Mouse (Mus musculus) small intestine, adult 2 months (tissue): ENCODE data around the gene Dnajc27.

Experiments
- CTCF ChIP-seq: fragments of 200-500 bp; IDR thresholded peaks from 2 replicates; pipeline ENCODE4 v1.5.1; 2012; ENCODE audit warnings: low read depth, mild to moderate bottlenecking, control low read depth, inconsistent platforms, low read length, moderate library complexity, mixed read lengths; ENCODE audit not compliant: insufficient replicate concordance, insufficient read length; ENCODE audit errors: extremely low read depth
- POLR2A ChIP-seq: fragments of 200-500 bp; IDR thresholded peaks from 2 replicates; pipeline ENCODE4 v1.6.1; 2012; ENCODE audit warnings: low read depth, mild to moderate bottlenecking, control low read depth, inconsistent platforms, low read length, moderate library complexity

DNA sequence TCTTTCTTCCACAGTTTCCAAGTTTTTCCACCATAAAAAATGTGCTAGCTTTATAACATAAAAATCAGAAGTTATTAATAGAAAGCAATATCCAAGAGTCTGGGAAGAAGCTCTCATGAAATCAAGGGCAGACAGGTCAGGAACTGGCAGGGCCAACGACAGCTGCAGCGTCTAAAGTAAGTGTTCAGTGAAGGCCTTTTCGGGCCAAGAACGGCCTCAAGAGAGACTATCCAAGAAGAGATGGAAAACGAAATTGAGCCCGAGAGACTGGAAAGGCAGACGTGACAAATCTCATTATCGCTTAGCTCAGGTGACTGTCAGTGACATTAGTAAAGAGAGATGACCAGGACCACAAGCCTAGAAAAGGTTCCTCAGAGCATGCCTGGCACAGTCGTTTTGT lies 24.1 kb upstream of the Dnajc27 start:
- TF ChIP-seq CTCF (no peak), POLR2A (no peak)
